Mouse (Mus musculus) lung, adult 2 months (tissue): ENCODE measurements around the gene Mybpc2.

Experiments
- CTCF ChIP-seq: fragments of 200-500 bp; IDR thresholded peaks from 2 replicates; pipeline ENCODE4 v1.5.1; 2011; ENCODE audit warnings: mild to moderate bottlenecking, low read length, control low read depth; ENCODE audit not compliant: insufficient read depth
- POLR2A ChIP-seq: fragments of 200-500 bp; IDR thresholded peaks from 2 replicates; pipeline ENCODE4 v1.6.1; 2011; ENCODE audit warnings: low read depth, mild to moderate bottlenecking, control low read depth, low read length, borderline replicate concordance; ENCODE audit errors: extremely low read depth

GRCm38 (mm10) chr7:44460767-44461502 is 63.5 kb downstream of the Mybpc2 start:
- TF ChIP-seq CTCF (no peak), POLR2A (no peak)
